Mouse (Mus musculus) ovary, postnatal 36 days (tissue): ENCODE results near the gene Sat1.

ENCODE experiments used
- DNase-seq: peaks from one replicate; pipeline ENCODE4 v3.0.0; 2022; ENCODE audit warnings: low spot score, mixed read lengths

The Sat1 gene

DNA sequence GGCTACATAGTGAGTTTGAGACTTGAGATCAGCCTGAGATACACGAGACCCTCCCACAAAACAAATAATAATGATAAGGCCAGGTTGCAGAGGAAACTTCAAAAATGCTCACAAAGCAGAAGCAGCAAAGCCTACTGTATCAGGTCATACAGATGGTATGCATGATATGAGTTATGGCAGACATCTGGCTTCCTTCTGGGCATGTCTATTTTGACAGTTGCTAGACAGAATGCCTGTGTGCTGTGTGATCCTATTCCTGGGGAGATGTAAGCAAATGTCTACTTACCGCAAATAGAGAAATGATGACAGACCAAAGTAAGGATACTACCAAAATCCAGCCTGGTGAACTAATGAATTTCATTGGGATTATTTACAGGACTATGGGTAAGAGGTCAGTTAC, 49.9 kb downstream of the Sat1 start:
- no peak for DNase-seq

DNA sequence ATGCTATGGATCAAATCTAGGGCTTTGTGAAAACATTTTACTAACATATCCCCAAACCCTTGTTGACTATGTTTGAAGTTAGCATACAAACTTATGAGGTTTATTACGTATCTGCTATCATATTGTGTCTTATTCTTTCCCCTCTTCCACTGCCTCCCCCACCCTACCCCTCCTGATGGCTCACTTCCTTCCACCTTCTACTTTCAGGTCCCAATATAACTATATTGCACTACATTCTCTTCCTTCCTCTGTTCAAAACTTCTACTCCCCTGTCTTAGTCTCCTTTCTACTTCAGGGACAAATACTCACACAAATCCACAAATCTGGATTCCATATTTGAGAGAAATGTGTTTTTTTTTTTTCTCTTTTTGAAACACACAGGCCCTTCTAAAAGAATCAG, 52.7 kb downstream of the Sat1 start:
- DNase-seq: no peak
